In the genomic region with DNA sequence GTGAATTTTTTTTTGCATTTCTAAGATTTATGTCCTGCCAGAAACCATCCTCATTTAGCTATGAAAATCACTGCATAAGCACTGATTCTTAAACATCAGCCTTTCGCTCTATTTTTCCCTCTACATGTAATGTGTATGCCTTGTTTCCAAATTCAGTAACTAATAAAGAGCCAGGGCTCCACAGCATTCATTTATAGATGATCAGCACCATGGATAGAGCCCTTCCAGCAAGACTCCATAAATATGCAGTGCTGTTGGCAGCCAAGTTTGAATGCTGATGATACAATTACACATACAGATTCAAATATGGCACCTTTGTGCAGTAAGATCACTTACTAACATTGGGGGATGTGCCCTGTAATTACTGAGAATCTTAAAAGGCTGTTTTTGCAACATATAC, we compare ENCODE assay signal across 14 mouse cellular contexts. TPM values are rescaled to one million over a fixed set of nuclear protein-coding genes. Genes with fewer than 3 reads are reported as not detected.
A peak's percentile ranks its signal among the peaks of the same experiment; 100 is the strongest.
DNase-seq lines count a peak whose midpoint lies in the region; ATAC-seq and TF ChIP-seq lines count a peak whose summit lies in the region.
"Had no signal": no experiment of that assay in that cellular context is flagged by ENCODE, and none has a peak within 500 bp of the region (broad histone marks: within the 10 kb centered on the region; RNA-seq: fewer than 3 reads in every experiment).

No protein-coding gene starts in this region.

- ATAC-seq in hindbrain, embryonic 11.5 days (ENCODE audit: low FRiP score): no peak
- no peak for ATAC-seq in hindbrain, embryonic 12.5 days (ENCODE audit: low FRiP score)
- ATAC-seq in midbrain, postnatal 0 days (ENCODE audit: low FRiP score): no peak
- ATAC-seq in midbrain, embryonic 11.5 days (ENCODE audit: low FRiP score): no peak
- ATAC-seq: hindbrain, embryonic 16.5 days had no signal

- no peak overlapping the region for H3K9ac ChIP-seq in hindbrain, embryonic 11.5 days (ENCODE audit: low read depth, low read length)
- no peak overlapping the region for H3K9ac ChIP-seq in hindbrain, embryonic 12.5 days
- no peak overlapping the region for H3K9ac ChIP-seq in midbrain, postnatal 0 days (replicated peaks; ENCODE audit: low read length, poor library complexity, severe bottlenecking)
- no peak overlapping the region for H3K9ac ChIP-seq in midbrain, embryonic 11.5 days (ENCODE audit: low read length)
- H3K9ac ChIP-seq: limb, embryonic 13.5 days had no signal

- H3K27ac ChIP-seq in hindbrain, embryonic 11.5 days (ENCODE audit: low read depth, low read length): no peak overlapping the region
- H3K27ac ChIP-seq in hindbrain, embryonic 12.5 days: no peak overlapping the region
- no peak overlapping the region for H3K27ac ChIP-seq in midbrain, postnatal 0 days (ENCODE audit: low read depth, low read length)
- H3K27ac ChIP-seq in midbrain, embryonic 11.5 days (ENCODE audit: low read depth, low read length): no peak overlapping the region
- H3K27ac ChIP-seq: limb, embryonic 13.5 days had no signal

- no peaks in the 10 kb centered on the region for H3K4me1 ChIP-seq in hindbrain, embryonic 11.5 days (replicated peaks; ENCODE audit: control insufficient read depth, insufficient read depth, low read length)
- H3K4me1 ChIP-seq in hindbrain, embryonic 12.5 days: no peaks in the 10 kb centered on the region
- no peaks in the 10 kb centered on the region for H3K4me1 ChIP-seq in midbrain, postnatal 0 days (ENCODE audit: insufficient read depth, low read length)
- H3K4me1 ChIP-seq in midbrain, embryonic 11.5 days (ENCODE audit: control insufficient read depth, insufficient read depth, low read length): no peaks in the 10 kb centered on the region
- H3K4me1 ChIP-seq: limb, embryonic 13.5 days had no signal

- no peak overlapping the region for H3K4me3 ChIP-seq in hindbrain, embryonic 11.5 days (ENCODE audit: low read depth, low read length)
- H3K4me3 ChIP-seq in hindbrain, embryonic 12.5 days: no peak overlapping the region
- no peak overlapping the region for H3K4me3 ChIP-seq in midbrain, postnatal 0 days (ENCODE audit: low read depth, low read length)
- H3K4me3 ChIP-seq in midbrain, embryonic 11.5 days (ENCODE audit: low read depth, low read length): no peak overlapping the region
- H3K4me3 ChIP-seq: limb, embryonic 13.5 days had no signal

- H3K27me3 ChIP-seq in hindbrain, embryonic 11.5 days (ENCODE audit: control insufficient read depth, insufficient read depth, low read length): no peaks in the 10 kb centered on the region
- no peaks in the 10 kb centered on the region for H3K27me3 ChIP-seq in hindbrain, embryonic 12.5 days
- H3K27me3 ChIP-seq in midbrain, postnatal 0 days (ENCODE audit: insufficient read depth, low read length): no peaks in the 10 kb centered on the region
- no peaks in the 10 kb centered on the region for H3K27me3 ChIP-seq in midbrain, embryonic 11.5 days (ENCODE audit: control insufficient read depth, insufficient read depth, low read length)
- H3K27me3 ChIP-seq: limb, embryonic 13.5 days had no signal

- H3K36me3 ChIP-seq in hindbrain, embryonic 11.5 days (ENCODE audit: control insufficient read depth, insufficient read depth, low read length): no peaks in the 10 kb centered on the region
- H3K36me3 ChIP-seq in hindbrain, embryonic 12.5 days: no peaks in the 10 kb centered on the region
- H3K36me3 ChIP-seq in midbrain, postnatal 0 days (ENCODE audit: insufficient read depth, low read length): no peaks in the 10 kb centered on the region
- H3K36me3 ChIP-seq in midbrain, embryonic 11.5 days (ENCODE audit: control insufficient read depth, insufficient read depth, low read length): no peaks in the 10 kb centered on the region
- H3K36me3 ChIP-seq: limb, embryonic 13.5 days had no signal

- no peaks in the 10 kb centered on the region for H3K9me3 ChIP-seq in hindbrain, embryonic 11.5 days (ENCODE audit: control insufficient read depth, low read length)
- H3K9me3 ChIP-seq in hindbrain, embryonic 12.5 days (replicated peaks): no peaks in the 10 kb centered on the region
- no peaks in the 10 kb centered on the region for H3K9me3 ChIP-seq in midbrain, postnatal 0 days (ENCODE audit: low read length)
- no peaks in the 10 kb centered on the region for H3K9me3 ChIP-seq in midbrain, embryonic 11.5 days (ENCODE audit: control insufficient read depth, low read length)
- H3K9me3 ChIP-seq: limb, embryonic 13.5 days had no signal

- 85% methylated on average over 1 of the region's 1 CpGs for WGBS in hindbrain, embryonic 11.5 days
- 74% methylated on average over 1 of the region's 1 CpGs for WGBS in hindbrain, embryonic 12.5 days
- 81% methylated on average over 1 of the region's 1 CpGs for WGBS in midbrain, postnatal 0 days
- WGBS in midbrain, embryonic 11.5 days: 73% methylated on average over 1 of the region's 1 CpGs

- no peak for TF ChIP-seq CTCF in midbrain, postnatal 0 days (IDR thresholded peaks at IDR 0.05)

- no peak overlapping the region for H3K4me2 ChIP-seq in hindbrain, embryonic 11.5 days (replicated peaks; ENCODE audit: low read depth, low read length)
- H3K4me2 ChIP-seq in hindbrain, embryonic 12.5 days (replicated peaks): no peak overlapping the region
- H3K4me2 ChIP-seq in midbrain, postnatal 0 days (ENCODE audit: low read depth, low read length, poor library complexity, severe bottlenecking): no peak overlapping the region
- no peak overlapping the region for H3K4me2 ChIP-seq in midbrain, embryonic 11.5 days
- H3K4me2 ChIP-seq: heart, embryonic 11.5 days; limb, embryonic 13.5 days had no signal

- peak; percentile 19 for DNase-seq in hindbrain, embryonic 11.5 days (ENCODE audit: low spot score)
- peak; percentile 4 for DNase-seq in midbrain, postnatal 0 days (ENCODE audit: low spot score)
- no peak for DNase-seq in midbrain, embryonic 11.5 days (ENCODE audit: low spot score, missing footprints)
- peak; percentile 49 for DNase-seq in embryo, embryonic 10.5 days (ENCODE audit: low spot score)
- no peak for DNase-seq in cerebellum, adult 8-10 months
- DNase-seq in layer of hippocampus, postnatal 25 days (ENCODE audit: extremely low spot score in 1 of 2, low spot score in 1 of 2): no peak
- DNase-seq: layer of hippocampus, adult 9-11 months; thymus, postnatal 14 days had no signal

RNA-seq across cellular contexts. Expression of a gene that starts 40.2 kb away (rescaled TPM):
- polyA plus RNA-seq in hindbrain, embryonic 11.5 days (2014; fragmentation: Nextera tagmentation; extraction: Ambion mirVana): 3.7 and 4.6 TPM in 2 replicates
- polyA plus RNA-seq in hindbrain, embryonic 12.5 days (2016; fragmentation: Nextera tagmentation; extraction: Ambion mirVana): 4.9 and 5.3 TPM in 2 replicates
- 20.7 and 21.0 TPM in 2 replicates for total RNA-seq in midbrain, postnatal 0 days (2014; rRNA removed)
- polyA plus RNA-seq in midbrain, postnatal 0 days (2015; fragmentation: Nextera tagmentation; extraction: Ambion mirVana): 9.1 and 13.7 TPM in 2 replicates
- 2.1 and 3.1 TPM in 2 replicates for polyA plus RNA-seq in midbrain, embryonic 11.5 days (2014; fragmentation: Nextera tagmentation; extraction: Ambion mirVana)
- 10 to 100 TPM; 20.9 to 24.5 TPM for total RNA-seq in layer of hippocampus, postnatal 25 days (2021)
- total RNA-seq: gastrocnemius, adult 18-20 months; monocyte, adult 5-6 weeks had no signal

Comparison
In these comparisons a context has a peak if more than half of its experiments do, and no peak if none do; other contexts are left out.
1. DNase-seq: peak in hindbrain, embryonic 11.5 days (single experiment), midbrain, postnatal 0 days (single experiment) and embryo, embryonic 10.5 days (single experiment); none in midbrain, embryonic 11.5 days (single experiment), cerebellum, adult 8-10 months (single experiment) and layer of hippocampus, postnatal 25 days (0 of 2).